15 mouse cellular contexts compared by ENCODE assay signal in the genomic region with DNA sequence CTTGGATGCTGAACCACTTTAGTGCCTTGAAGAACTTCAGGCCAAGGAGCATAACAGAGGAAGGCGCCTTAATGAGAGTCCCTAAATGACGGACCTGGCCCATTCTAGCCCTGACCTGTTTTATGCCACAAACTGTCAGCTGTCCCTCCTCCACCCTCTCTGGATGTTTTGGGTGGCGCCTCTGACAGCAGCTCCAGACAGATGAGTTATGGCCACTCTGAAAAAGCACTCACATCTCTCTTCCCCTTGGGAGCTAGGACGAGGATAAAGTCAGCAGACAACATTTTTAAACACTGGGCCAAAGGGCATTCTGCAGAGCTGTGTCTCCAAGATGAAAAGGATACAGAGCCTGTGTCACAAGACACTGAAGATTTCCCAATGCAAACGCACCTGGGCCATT.
DNase-seq lines count a peak whose midpoint lies in the region; ATAC-seq and TF ChIP-seq lines count a peak whose summit lies in the region.
"Had no signal": no experiment of that assay in that cellular context is flagged by ENCODE, and none has a peak within 500 bp of the region (broad histone marks: within the 10 kb centered on the region; RNA-seq: fewer than 3 reads in every experiment).

No protein-coding gene starts in this region.

- H3K4me3 ChIP-seq in kidney, adult 2 months (ENCODE audit: insufficient read depth, low read depth, low read length) = no peak overlapping the region
- H3K4me3 ChIP-seq in intestine, embryonic 15.5 days (replicated peaks) = no peak overlapping the region
- no peak overlapping the region for H3K4me3 ChIP-seq in limb, embryonic 13.5 days
- H3K4me3 ChIP-seq: midbrain, embryonic 13.5 days; neural tube, embryonic 13.5 days had no signal

- 57% methylated on average over 5 of the region's 5 CpGs for WGBS in kidney, adult 2 months
- 36% methylated on average over 5 of the region's 5 CpGs for WGBS in intestine, embryonic 15.5 days
- WGBS in limb, embryonic 13.5 days = 48% methylated on average over 5 of the region's 5 CpGs

- peak; percentile 44 to 76 for DNase-seq in adrenal gland, adult (ENCODE audit: inconsistent age in 2 of 2, low spot score in 1 of 2)
- DNase-seq in adrenal gland, postnatal 10 days = no peak
- peak; percentile 61 for DNase-seq in kidney, adult 2 months
- no peak for DNase-seq in kidney, postnatal 10 days
- DNase-seq in neural tube, embryonic 10.5 days (ENCODE audit: extremely low spot score, low spot score) = no peak
- DNase-seq in layer of hippocampus, adult 8-10 months (ENCODE audit: low spot score in 2 of 2) = no peak
- DNase-seq: cerebellum, adult 11 months; heart, postnatal 10 days; lung, adult 2 months; retina, postnatal 1 day; spleen, adult 18-20 months had no signal

- no peaks in the 10 kb centered on the region for H3K27me3 ChIP-seq in kidney, adult 2 months (replicated peaks; ENCODE audit: control insufficient read depth, insufficient read depth, low read length)
- H3K27me3 ChIP-seq in intestine, embryonic 15.5 days (replicated peaks) = no peaks in the 10 kb centered on the region
- H3K27me3 ChIP-seq in limb, embryonic 13.5 days = no peaks in the 10 kb centered on the region
- H3K27me3 ChIP-seq: midbrain, embryonic 13.5 days; neural tube, embryonic 13.5 days had no signal

- H3K36me3 ChIP-seq in kidney, adult 2 months (ENCODE audit: control insufficient read depth, insufficient read depth, low read length) = no peaks in the 10 kb centered on the region
- H3K36me3 ChIP-seq in intestine, embryonic 15.5 days = no peaks in the 10 kb centered on the region
- no peaks in the 10 kb centered on the region for H3K36me3 ChIP-seq in limb, embryonic 13.5 days
- H3K36me3 ChIP-seq: midbrain, embryonic 13.5 days; neural tube, embryonic 13.5 days had no signal

- peaks cover 15% of the 10 kb centered on the region for H3K4me1 ChIP-seq in kidney, adult 2 months (ENCODE audit: control insufficient read depth, insufficient read depth, low read length)
- peaks cover 30% of the 10 kb centered on the region for H3K4me1 ChIP-seq in intestine, embryonic 15.5 days (replicated peaks)
- peaks cover 44% of the 10 kb centered on the region for H3K4me1 ChIP-seq in limb, embryonic 13.5 days

- H3K9me3 ChIP-seq in intestine, embryonic 15.5 days = no peaks in the 10 kb centered on the region
- no peaks in the 10 kb centered on the region for H3K9me3 ChIP-seq in limb, embryonic 13.5 days
- H3K9me3 ChIP-seq: midbrain, embryonic 13.5 days; neural tube, embryonic 13.5 days had no signal

- ATAC-seq in intestine, embryonic 15.5 days = peak; percentile 14; the same call in 1 of the 2 replicates
- ATAC-seq in limb, embryonic 13.5 days (ENCODE audit: low FRiP score, low read depth) = no peak
- ATAC-seq: midbrain, embryonic 13.5 days had no signal

- no peak overlapping the region for H3K4me2 ChIP-seq in intestine, embryonic 15.5 days (replicated peaks)
- no peak overlapping the region for H3K4me2 ChIP-seq in limb, embryonic 13.5 days (replicated peaks)
- H3K4me2 ChIP-seq: midbrain, embryonic 13.5 days; neural tube, embryonic 13.5 days had no signal

- TF ChIP-seq CTCF in kidney, adult 2 months (conservative IDR thresholded peaks at IDR 0.05; ENCODE audit: insufficient read depth, insufficient read length, low read depth, low read length) = no peak

- no peak for TF ChIP-seq POLR2A in kidney, adult 2 months (IDR thresholded peaks at IDR 0.05; ENCODE audit: low read depth, low read length)

- H3K27ac ChIP-seq in kidney, adult 2 months (ENCODE audit: insufficient read depth, low read depth, low read length) = no peak overlapping the region
- H3K27ac ChIP-seq in intestine, embryonic 15.5 days = no peak overlapping the region
- H3K27ac ChIP-seq in limb, embryonic 13.5 days = peak overlapping the region; percentile 52; the same call in 1 of the 2 replicates
- H3K27ac ChIP-seq: midbrain, embryonic 13.5 days; neural tube, embryonic 13.5 days had no signal

- H3K9ac ChIP-seq in intestine, embryonic 15.5 days = no peak overlapping the region
- no peak overlapping the region for H3K9ac ChIP-seq in limb, embryonic 13.5 days
- H3K9ac ChIP-seq: midbrain, embryonic 13.5 days; neural tube, embryonic 13.5 days had no signal

Comparison
In these comparisons a context has a peak if more than half of its experiments do, and no peak if none do; other contexts are left out.
1. DNase-seq: peak in adrenal gland, adult (2 of 2) and kidney, adult 2 months (single experiment); none in adrenal gland, postnatal 10 days (single experiment), kidney, postnatal 10 days (single experiment), neural tube, embryonic 10.5 days (single experiment) and layer of hippocampus, adult 8-10 months (0 of 2).